Mouse (Mus musculus): ENCODE results near the gene Tmem108.

The Tmem108 gene

GRCm38 (mm10) chr9:103624649-103625048, 137.0 kb downstream of the Tmem108 start:
- peak; percentile 79 for DNase-seq

- DNase-seq: peak; percentile 6
These were observed 137.9 kb downstream of the Tmem108 start for GRCm38 (mm10) chr9:103623560-103624316.

- DNase-seq: no peak
These were observed 138.6 kb downstream of the Tmem108 start for GRCm38 (mm10) chr9:103622988-103623387.

GRCm38 (mm10) chr9:103621870-103622269, 139.8 kb downstream of the Tmem108 start:
- DNase-seq: no peak

- DNase-seq: no peak
These were observed 141.0 kb downstream of the Tmem108 start for GRCm38 (mm10) chr9:103620517-103621212.

- no peak for DNase-seq
These were observed 147.4 kb downstream of the Tmem108 start for GRCm38 (mm10) chr9:103614260-103614659.

- DNase-seq: no peak
These were observed 153.2 kb downstream of the Tmem108 start for GRCm38 (mm10) chr9:103608161-103609058.

GRCm38 (mm10) chr9:103606056-103606455, 155.6 kb downstream of the Tmem108 start:
- no peak for DNase-seq

GRCm38 (mm10) chr9:103603792-103604191, 157.8 kb downstream of the Tmem108 start:
- peak; percentile 34 for DNase-seq

- no peak for DNase-seq
These were observed 159.8 kb downstream of the Tmem108 start for GRCm38 (mm10) chr9:103601878-103602277.

- peak; percentile 33 for DNase-seq
These were observed 160.8 kb downstream of the Tmem108 start for GRCm38 (mm10) chr9:103600834-103601233.

- no peak for DNase-seq
These were observed 161.7 kb downstream of the Tmem108 start for GRCm38 (mm10) chr9:103599908-103600307.

- DNase-seq: no peak
These were observed 163.8 kb downstream of the Tmem108 start for GRCm38 (mm10) chr9:103597861-103598260.

- peak; percentile 87 for DNase-seq
These were observed 166.3 kb downstream of the Tmem108 start for GRCm38 (mm10) chr9:103595190-103595837.

GRCm38 (mm10) chr9:103594423-103595189, 167.0 kb downstream of the Tmem108 start:
- no peak for DNase-seq

GRCm38 (mm10) chr9:103593079-103593478, 168.6 kb downstream of the Tmem108 start:
- DNase-seq: no peak

- DNase-seq: no peak
These were observed 169.7 kb downstream of the Tmem108 start for GRCm38 (mm10) chr9:103591962-103592361.

- no peak for DNase-seq
These were observed 170.8 kb downstream of the Tmem108 start for GRCm38 (mm10) chr9:103590801-103591200.

- DNase-seq: no peak
These were observed 176.8 kb downstream of the Tmem108 start for GRCm38 (mm10) chr9:103584865-103585264.

- DNase-seq: no peak
These were observed 179.2 kb downstream of the Tmem108 start for GRCm38 (mm10) chr9:103582249-103582961.

GRCm38 (mm10) chr9:103580621-103581020, 181.0 kb downstream of the Tmem108 start:
- no peak for DNase-seq

All from embryo, embryonic 11 days (tissue).